Mouse (Mus musculus): Measurements from ENCODE around the gene Mex3d.

Mex3d gene

DNA sequence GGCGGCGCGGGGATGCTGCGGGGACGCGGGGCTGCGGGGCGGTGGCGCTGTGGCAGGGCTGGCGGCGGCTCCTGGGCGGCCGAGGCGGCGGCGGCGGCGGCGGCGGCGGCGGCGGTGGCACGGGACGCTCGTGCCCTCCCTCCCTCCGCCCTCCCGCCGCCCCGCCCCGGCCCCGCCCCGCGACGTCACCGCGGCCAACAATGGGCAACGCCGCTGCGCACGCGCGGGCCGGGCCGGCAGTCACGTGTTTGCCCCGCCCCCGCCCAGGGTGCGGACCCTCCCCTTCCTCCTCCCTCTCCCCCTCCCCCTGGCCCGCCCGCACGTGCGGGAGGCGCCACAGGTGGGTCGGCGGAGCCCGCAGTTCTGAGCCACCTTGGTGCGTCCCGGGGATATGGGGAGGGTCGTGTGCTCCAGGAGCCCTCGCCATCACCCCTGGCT lies at the start of gene Mex3d:
TSS of gene Mex3d (minus strand) at position 138 of the 438 bp plus-strand sequence.
- peak; percentile 91 for DNase-seq (ENCODE audit: low spot score)

DNA sequence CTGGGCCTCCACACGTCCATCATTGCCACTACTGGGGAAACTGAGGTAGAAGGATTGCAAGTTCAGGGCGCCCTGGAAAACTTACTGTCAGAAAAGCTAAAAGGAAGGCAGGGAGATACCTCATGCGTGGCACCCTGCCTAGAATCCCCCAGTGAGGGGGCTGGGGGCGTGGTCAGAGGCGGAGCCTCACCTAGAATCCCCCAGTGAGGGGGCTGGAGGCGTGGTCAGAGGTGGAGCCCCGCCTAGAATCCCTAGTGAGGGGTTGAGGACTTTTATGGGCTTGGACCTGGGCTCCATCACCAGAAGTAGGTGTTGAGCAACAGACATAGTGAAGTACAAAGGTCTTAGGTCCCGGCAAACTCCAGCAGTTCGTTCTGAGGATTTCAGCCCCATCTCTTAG lies 48.8 kb upstream of the Mex3d start:
- no peak for DNase-seq (ENCODE audit: low spot score)

DNA sequence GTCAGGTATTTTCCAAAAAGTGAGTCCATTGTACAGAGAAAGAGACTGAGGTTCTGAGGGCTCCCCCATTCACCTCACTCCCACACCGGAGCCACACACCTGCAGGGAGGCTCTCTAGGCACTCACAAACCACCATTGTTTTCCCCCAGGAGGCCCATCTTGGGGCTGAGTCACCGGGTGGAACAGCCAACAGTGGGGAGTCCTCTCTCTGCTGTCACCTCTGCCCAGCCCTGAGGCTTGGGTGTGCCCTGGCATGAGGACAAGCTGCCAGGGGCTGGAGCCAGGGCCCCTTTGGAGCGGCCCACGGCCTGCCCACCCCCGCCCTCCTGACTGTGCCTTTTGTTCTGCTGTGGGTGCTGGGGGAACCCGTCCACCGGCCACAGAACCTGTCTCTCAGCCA lies 48.3 kb upstream of the Mex3d start:
- no peak for DNase-seq (ENCODE audit: low spot score)

DNA sequence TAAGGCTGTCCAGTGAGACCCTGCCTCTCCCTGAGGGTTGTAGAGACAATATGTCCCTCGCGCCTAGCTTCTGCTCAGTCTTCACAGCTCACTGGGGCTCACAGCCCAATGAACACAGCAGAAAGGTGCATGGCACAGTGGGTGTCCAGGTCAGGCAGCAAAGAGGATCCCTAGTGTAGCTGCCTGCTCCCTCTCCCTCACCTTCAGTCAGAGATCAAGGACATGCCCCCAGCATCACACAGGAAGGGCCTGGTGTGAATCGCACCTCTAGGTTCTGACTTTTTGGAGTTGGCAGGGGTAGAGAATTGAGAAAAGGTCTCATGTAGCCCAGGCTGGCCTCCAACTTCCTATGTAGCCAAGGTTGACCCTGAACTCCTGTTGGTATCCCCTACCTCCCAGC lies 47.4 kb upstream of the Mex3d start:
- no peak for DNase-seq (ENCODE audit: low spot score)

DNA sequence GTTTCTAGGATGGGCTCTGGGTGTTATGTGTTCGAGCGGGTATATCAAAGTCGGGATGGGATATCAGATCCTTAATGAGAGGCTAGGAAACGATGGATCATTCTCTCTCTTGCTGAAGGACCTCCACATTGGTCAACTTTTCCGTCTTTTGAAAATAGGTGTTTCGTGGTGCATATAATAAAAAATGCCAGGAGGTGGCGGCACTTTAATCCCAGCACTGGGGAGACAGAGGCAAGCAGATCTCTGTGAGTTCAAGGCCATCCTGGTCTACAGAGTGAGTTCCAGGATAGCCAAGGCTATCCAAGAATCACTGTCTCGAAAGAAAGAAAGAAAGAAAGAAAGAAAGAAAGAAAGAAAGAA lies 46.8 kb upstream of the Mex3d start:
- no peak for DNase-seq (ENCODE audit: low spot score)

DNA sequence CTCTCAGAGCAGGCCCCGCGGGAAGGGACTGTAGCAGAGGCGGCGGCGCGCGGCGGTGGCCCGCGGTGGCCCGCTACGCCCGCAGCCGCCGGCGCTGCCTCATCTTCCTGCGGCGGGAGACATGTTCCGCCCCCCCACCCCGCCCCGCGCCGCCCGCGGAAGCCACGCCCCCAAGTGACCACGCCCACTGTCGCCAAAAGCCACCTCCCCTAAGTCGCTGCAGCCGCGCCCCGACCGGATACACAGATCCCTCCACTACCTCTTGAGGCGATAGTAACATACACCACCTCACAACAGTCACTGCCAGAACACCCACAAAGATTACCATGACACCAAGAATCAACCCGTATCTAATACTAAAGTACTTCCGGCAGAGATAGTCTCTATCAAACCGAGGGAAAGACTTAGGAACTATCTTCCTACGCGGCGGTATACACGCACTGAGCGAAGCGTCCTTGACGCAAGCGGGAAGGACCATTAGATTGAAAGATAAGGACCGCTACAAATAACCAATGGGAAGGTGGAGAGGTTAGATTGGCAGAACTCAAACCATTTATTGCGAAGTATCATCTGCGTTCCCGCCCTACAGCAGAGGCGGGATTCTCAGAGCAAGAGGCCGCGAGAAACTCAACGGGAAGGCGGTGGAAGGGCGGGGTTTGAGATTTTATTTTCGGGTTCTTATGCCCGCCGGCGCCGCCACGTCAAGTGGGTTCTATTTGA lies 46.2 kb upstream of the Mex3d start, which contains the start of gene Tcf3:
TSS of gene Tcf3 (minus strand) at position 135 of the 720 bp plus-strand sequence.
- DNase-seq (ENCODE audit: low spot score) = peak; percentile 98

DNA sequence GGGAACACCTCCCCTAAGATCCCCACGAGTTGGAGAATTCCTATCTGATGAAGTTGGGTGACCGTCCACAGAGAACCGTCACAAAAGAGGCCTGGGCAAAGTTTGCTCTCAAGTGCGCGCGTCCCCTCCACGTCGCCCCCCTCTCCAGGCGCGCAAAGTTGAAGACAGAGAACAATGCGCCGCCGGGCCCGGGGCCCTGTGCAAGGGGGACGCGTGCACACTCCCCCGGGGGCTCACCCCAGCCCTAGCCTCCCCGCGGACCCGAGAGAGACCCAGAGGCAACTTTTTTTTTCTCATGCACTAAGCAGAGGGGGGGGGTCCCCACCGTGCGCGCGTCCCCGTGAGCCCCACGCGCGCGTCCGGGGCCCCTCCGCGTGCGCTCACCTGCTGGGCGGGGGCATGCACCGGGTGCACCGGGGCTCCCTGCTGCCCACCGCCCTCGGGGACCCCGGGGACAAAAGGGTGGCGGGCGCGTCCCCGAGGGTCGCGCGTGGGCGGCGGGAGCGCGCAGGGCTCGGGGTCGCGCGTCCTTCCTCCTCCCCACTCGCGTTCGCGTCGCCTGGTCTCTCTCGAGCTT lies 45.6 kb upstream of the Mex3d start:
- peak; percentile 71 for DNase-seq (ENCODE audit: low spot score)

DNA sequence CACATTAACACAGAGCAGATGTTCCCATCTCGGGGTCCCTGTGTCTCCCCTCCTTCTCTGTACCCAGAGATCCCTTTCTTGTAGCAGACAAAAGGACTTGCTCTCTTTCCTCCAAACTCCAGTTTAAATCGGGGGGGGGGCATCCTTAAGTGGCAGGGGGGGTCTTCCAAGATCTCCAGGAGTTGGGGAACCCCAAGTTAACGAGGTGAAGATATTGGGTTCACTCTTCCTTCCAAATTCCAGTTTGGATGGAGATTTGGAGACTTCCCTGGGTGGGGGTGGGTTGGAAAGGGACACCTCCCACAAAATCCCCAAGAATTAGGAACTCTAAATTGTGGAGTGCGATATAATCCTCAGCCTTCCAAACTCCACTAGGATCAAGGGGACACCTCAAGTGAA lies 44.9 kb upstream of the Mex3d start:
- no peak for DNase-seq (ENCODE audit: low spot score)

DNA sequence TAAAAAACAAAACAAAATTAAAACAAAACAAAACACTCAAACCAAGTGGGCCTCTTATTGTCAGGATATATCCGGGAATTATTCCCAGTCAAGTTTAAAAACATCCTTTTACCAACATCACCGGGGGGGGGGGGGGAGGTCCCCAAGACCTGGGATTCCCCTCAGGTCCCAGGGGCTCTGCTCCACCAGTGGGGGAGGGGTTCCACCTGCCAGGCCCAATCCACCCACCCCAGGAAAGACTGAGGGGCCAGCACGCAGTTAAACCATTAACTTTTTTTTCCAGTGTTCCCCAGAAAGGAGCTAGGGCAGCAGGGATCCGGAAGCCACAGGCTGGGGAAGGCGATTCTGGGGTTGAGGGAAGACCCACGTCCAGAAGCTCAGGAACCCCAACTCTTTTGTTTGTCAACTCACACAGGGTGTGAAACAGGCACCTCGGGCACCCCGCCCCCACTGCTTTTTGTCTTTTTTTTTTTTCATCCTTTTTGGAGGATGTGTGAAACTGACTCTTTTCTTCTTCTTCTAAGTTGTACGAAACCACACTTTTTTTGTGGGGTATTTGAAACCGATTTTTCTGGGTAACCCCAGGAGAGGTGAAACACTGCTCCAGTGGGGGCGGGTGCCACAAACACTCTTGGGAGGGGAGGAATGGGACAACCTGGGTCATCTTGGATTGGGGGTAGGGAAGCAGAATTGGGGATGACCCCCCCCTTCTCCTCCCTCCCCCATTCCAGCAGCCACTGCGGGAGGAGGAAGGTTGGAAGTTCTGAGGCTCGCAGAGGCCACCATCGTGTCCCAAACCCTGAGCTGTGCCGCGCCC lies 44.3 kb upstream of the Mex3d start:
- no peak for DNase-seq (ENCODE audit: low spot score)

DNA sequence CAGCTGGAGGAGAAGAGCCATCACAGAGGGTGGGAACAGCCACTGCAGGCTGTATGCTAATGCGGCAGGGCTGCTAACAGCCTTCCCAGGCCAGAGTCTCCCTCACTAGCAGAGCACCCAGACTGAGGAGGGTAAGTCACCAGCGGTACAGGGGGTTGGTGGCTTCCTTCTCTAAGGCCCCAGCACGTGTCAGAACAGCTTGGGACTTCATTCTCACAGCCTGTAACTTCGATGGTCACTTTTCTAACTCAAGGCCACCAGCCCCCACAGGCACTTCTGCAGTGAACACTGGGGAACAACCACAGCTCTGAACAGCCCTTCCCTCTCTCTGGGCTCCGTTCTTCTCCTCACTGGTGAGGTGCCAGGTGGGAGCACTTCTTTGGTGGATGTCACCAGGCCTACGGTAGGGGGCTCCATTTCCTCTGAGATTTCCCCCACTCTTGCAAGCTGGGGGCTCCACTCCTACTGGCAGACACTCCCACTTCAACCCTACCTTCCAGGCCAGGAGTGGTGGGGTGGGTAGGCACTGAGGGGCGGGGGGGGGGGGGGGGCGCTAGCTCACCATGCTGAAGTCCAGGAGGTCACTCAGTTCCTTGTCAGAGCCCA lies 43.0 kb upstream of the Mex3d start:
- no peak for DNase-seq (ENCODE audit: low spot score)

DNA sequence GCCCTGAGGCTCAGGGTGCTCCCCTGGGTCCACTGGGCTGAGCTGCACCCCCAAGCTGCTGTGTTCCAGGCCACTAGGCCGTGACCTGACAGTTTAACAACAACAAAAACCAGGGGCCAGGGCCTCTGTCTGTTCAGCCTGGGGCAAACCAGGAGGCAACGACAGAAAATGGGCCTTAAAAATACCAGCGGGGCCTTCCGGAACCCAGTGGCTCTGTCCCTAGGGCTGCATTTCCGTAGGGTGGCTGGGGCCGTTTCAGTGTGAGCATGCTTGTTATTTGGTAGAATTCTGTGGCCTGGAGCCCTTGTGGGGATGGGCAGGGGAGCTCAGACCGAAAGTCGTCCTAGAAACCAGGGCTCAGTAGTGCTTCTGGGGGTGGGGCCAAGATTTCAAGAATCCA lies 42.3 kb upstream of the Mex3d start:
- no peak for DNase-seq (ENCODE audit: low spot score)

DNA sequence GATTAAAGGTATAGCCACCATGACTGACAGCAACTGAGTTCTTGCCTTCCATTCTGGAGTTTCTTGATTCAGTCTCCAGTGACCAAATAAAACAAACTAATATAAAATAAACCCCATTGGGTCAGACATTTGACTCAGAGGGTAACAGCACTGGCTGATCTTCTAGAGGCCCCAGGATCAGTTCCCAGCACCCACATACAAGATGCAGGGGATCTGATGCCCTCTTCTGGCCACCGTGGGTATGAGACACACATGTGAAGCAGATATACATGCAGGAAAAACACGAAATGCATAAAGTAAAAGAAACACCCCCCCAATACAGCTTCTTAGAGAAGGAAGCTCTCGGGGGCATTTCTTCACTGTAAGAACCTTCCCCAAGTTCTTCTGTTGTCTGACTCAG lies 37.6 kb upstream of the Mex3d start:
- DNase-seq (ENCODE audit: low spot score) = no peak

DNA sequence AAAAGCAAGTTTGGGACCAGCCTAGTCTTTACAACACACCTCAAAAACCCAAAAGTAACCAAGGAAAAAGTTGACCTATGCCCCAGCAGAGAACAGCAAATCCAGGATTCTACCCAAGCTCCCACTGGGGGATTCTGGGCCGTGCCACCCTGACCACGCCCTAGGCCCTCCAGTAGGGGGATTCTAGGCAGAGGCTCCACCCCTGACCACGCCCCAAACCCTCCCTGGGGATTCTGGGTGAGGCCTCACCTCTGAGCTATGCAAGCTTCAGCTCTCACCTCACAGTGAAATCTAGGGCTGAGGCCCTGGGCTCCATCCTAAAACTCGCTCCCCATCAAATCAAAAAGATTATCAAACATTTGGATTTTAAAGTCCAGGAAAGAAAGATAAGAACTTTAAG lies 36.1 kb upstream of the Mex3d start:
- DNase-seq (ENCODE audit: low spot score) = peak; percentile 61

DNA sequence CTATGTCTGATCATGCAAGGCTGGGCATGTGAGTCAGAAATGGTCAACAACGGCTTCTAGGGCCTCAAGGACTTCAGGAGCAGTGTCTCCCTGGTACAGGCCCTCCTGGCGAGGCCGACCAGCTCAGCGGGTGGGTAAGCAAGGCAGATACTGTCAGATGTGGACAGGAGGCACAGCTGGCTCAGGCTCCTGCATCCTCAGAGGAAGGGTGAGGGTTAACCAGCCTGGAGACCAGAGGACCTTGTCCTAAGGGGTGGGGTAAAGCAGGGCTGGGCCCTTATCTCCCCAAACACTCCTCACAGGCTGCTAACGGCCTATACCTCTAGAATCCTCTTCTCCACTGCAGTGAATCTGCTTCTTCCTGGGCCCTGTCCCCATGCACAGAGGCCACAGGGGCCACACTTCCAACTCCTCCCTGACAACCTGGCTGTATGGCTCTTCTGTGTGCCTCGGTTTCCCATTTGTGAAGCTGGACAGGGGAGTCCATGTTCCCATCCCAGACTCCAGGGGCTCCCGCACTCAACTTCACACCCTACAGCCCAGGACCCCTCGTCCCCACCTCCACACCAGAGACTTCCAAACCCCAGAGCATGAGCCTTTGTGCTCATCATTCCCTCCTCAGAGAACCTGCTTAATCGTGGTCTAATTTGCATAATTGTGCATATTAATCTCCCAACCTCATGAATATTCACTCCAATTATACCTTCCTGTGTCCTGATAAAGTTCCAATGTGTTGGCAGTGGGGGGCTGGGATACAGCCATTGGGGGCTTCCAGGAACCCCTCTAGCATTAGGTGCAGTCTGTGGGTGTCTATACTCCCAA lies 34.4 kb upstream of the Mex3d start:
- DNase-seq (ENCODE audit: low spot score) = no peak

DNA sequence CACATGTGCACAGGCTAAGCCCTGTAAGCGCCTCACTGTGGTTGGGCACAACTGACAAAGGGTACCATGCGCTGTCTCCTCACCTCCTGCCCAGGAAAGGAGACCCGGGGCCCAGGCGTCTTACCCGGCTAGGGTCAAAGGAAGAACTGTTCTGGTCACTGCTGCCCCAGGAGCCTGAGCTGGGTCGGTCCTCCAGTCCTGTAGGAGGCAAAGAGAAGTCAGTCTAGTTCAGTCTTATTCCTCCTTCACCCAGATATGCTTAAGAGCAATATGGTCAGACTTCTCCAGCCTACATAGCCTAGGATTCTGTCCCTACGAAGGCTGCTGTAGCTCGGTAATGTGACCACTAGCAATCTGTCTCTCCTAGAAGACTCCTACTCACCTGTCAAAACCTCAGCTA lies 33.7 kb upstream of the Mex3d start:
- DNase-seq (ENCODE audit: low spot score) = no peak

DNA sequence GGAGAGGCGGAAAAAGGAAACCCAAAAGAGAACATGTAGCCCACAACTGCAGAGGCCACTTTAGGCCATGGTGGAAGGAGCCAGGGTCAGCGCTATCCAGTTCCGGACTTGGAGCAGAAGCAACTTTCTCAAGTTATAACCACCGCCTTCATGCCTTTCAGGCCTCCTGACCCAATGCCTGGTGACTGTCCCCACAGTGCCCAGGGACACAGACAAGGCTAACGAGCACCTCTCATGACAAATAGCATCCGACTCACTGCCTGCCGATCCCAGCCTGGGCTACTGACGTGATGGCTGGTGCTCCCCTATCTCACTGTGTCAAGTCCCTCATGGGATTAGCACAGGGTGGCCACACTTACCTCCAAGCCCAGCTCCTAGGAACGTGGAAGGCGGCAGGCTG lies 33.3 kb upstream of the Mex3d start:
- DNase-seq (ENCODE audit: low spot score) = no peak

DNA sequence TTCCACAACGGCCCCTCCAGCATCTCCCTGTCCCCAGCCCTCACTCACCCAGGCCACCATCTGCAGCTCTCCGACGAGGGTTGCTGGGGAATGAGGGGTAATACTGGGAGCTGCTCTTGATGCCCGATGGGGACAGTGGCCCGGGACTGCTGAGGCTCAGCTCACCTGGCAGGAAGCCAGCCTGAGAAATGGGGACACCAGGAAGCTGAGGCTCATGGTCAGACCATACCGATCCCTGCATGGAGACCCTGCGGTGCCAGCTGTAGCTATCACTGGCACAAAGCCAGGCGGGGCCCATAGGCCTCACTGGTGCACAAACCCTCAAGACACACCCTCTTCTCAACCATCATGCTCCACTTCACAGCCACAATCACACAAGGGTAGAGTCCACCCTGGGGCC lies 32.0 kb upstream of the Mex3d start:
- no peak for DNase-seq (ENCODE audit: low spot score)

DNA sequence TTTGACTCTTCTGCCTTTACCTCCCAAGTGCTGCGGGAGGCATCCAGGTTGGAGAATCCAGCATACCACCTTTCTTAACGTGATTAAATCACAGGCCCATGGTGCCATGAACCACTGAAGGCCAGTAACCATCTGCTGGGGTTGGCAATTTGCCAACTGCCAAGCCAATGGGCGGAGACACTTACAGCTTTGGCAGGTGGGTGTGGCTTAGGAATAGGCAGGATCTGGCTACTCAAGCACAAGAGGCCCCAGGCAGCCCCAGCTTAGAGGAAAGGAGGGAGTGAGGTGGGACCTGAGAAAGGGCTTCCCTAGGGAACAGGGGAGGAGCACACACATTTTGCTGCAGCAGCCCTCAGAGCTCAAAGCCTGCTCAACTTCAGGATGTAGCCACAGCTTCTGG lies 30.9 kb upstream of the Mex3d start:
- DNase-seq (ENCODE audit: low spot score) = peak; percentile 37

DNA sequence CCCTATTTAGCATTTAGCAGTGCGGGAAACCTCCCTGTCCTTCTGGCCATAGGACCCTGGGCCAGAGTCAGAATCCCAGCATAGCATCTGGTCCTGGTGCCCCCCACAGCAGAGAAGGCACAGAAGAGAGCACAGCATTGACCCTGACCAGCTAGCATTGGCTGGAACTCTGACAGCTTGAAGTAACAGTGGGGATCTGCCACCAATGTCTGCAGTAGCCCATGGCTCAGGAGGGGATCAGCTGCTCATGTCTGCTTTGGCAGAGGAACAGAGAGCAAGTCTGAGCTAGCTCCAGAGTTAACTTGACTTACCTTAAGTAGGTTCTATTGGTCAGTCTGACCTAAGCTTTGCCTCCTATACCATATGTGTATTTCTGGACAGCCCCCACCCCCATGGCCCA lies 30.4 kb upstream of the Mex3d start:
- DNase-seq (ENCODE audit: low spot score) = no peak

DNA sequence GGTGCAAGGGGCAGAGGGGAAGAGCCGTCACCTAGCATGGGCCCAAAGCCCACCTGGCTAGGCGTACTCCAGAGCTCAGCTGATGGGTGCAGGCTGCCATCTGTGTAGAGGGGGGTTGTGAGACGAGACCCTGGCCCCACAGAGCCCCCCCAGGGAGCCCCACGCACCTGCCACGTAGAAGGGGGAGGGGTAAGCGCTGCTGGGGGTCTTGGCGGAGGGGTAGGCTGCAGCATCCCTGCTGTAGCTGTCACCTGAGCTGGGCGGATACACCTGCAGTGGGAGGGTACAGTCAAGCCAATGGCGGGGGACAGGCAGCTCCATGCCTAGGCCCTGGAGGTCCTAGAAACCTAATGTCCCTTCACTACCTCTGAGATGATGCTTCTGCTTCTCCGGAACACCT lies 29.9 kb upstream of the Mex3d start:
- DNase-seq (ENCODE audit: low spot score) = no peak

DNA sequence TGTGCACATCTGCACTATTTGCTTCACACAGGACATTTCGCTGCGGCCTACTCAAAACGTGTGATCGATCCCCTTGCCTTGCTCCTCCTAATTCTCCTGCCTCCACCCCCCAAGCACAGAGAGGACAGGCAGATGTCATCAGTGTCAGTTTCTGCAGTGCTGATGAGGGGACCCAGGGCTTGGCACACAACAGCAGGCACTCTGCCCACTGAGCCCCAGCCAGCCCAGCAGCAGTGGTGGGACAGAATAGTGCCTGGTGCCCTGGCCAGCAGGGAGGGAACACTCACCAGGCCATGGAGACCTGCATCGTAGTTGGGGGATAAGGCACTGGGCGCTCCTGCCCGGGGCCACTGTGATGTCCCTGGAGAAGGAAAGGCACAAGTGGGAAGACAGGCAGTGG lies 28.1 kb upstream of the Mex3d start:
- DNase-seq (ENCODE audit: low spot score) = no peak

Measured in retina, embryonic 14.5 days (tissue).